Mouse (Mus musculus) left cerebral cortex, postnatal 10 days (tissue): ENCODE measurements at regions not wholly inside any gene's neighbourhood (a gene's known extent, or its start where the extent isn't known, plus 50 kb on each side); places are given as distances from the start of the nearest gene placed in this dataset.

Experiments used
- DNase-seq, 2 experiments: peaks; one replicate each; pipeline ENCODE4 v3.0.0; 2021 to 2022; ENCODE audit warnings: low spot score in 2 of 2, mixed read lengths in 1 of 2; ENCODE audit errors: extremely low spot score in 1 of 2
- intact Hi-C: fragments of 180-260 bp; cut with DNase I; formaldehyde crosslinking; loops from one replicate; pipeline ENCODE4 v1.15.1; 2025

GRCm38 (mm10) chr4:4948956-4949355 is 155.8 kb upstream of the Impad1 start:
- DNase-seq = peak in 1 of 2 experiments; percentile 9

GRCm38 (mm10) chr4:4944498-4944897 is 151.3 kb upstream of the Impad1 start:
- no peak for DNase-seq
- intact Hi-C loops = no loop called here

More at GRCm38 (mm10) chr4:4948956-4949355, 155.8 kb upstream of the Impad1 start:
- intact Hi-C loops = no loop called here

GRCm38 (mm10) chr4:4925741-4926140 is 132.6 kb upstream of the Impad1 start:
- intact Hi-C loops = no loop called here
- no peak for DNase-seq

GRCm38 (mm10) chr4:4920256-4920655 is 127.1 kb upstream of the Impad1 start:
- peak in 1 of 2 experiments; percentile 21 for DNase-seq
- intact Hi-C loops = no loop called here

- peak in 1 of 2 experiments; percentile 14 for DNase-seq
- intact Hi-C loops = no loop called here
Measured at GRCm38 (mm10) chr4:4875257-4875656, 82.1 kb upstream of the Impad1 start.

- intact Hi-C loops = no loop called here
- no peak for DNase-seq
Measured at GRCm38 (mm10) chr4:4858345-4858744, 65.2 kb upstream of the Impad1 start.
